Mouse (Mus musculus) lung, embryonic 16.5 days (tissue): ENCODE results near the gene Rcc1l. TPM values are rescaled to one million over a fixed set of nuclear protein-coding genes. Genes with fewer than 3 reads are reported as not detected.

ENCODE experiments used
- ATAC-seq: fragments of 200-750 bp; cut with Nextera tagmentation; 2 replicates; pipeline ENCODE4 v1.8.0; 2017; ENCODE audit warnings: low read depth, mild to moderate bottlenecking, moderate library complexity
- H3K27ac ChIP-seq: fragments of 300-500 bp; sonication (generic); 2 replicates; pipeline ENCODE4 v1.5.1; 2014; ENCODE audit warnings: mild to moderate bottlenecking, control low read depth, low read length
- H3K27me3 ChIP-seq: fragments of 300-500 bp; sonication (generic); 2 replicates; pipeline ENCODE4 v1.6.1; 2014; ENCODE audit warnings: low read depth, low read length, mixed read lengths; ENCODE audit not compliant: control insufficient read depth, insufficient read depth
- H3K36me3 ChIP-seq: fragments of 300-500 bp; sonication (generic); 2 replicates; pipeline ENCODE4 v1.6.1; 2014; ENCODE audit warnings: low read length; ENCODE audit not compliant: control insufficient read depth, insufficient read depth
- H3K4me1 ChIP-seq: fragments of 300-500 bp; sonication (generic); replicated peaks from 2 replicates; pipeline ENCODE4 v1.6.1; 2014; ENCODE audit warnings: low read length, mixed read lengths; ENCODE audit not compliant: control insufficient read depth, insufficient read depth
- H3K4me2 ChIP-seq: fragments of 300-500 bp; sonication (generic); 2 replicates; pipeline ENCODE4 v1.6.1; 2014; ENCODE audit warnings: low read depth, low read length, control low read depth
- H3K4me3 ChIP-seq: fragments of 300-500 bp; sonication (generic); 2 replicates; pipeline ENCODE4 v1.5.1; 2014; ENCODE audit warnings: mild to moderate bottlenecking, low read length, control low read depth
- H3K9ac ChIP-seq: fragments of 300-500 bp; sonication (generic); 2 replicates; pipeline ENCODE4 v1.6.1; 2014; ENCODE audit warnings: low read length, control low read depth
- H3K9me3 ChIP-seq: fragments of 300-500 bp; sonication (generic); 2 replicates; pipeline ENCODE4 v1.6.1; 2016; ENCODE audit warnings: low read length; ENCODE audit not compliant: control insufficient read depth
- WGBS: fragments of 180-500 bp; shearing (Covaris S2); extraction: QIAGEN DNeasy Blood & Tissue Kit; methylation state at CpG from one replicate; pipeline ENCODE4 v1.1.7; 2014; 5-methylcytosine and 5-hydroxymethylcytosine counted together
- polyA plus RNA-seq: library from polyadenylated mRNA; unstranded; fragments of >200 nt; fragmentation: Nextera tagmentation; extraction: Ambion mirVana; gene quantifications from 2 replicates; pipeline ENCODE4 v1.2.1, GENCODE M21; 2015

Rcc1l gene
- polyA plus RNA-seq, 1 experiment from 2014 or later = 22.5 TPM

GRCm38 (mm10) chr5:134098341-134098902 lies 78.2 kb downstream of the Rcc1l start:
- Histone ChIP-seq H3K4me1 (peaks cover 17% of the 10 kb centered on the region), H3K4me3 (peak overlapping the region; percentile 81), H3K36me3 (no peaks in the 10 kb centered on the region), H3K27me3 (no peaks in the 10 kb centered on the region), H3K9ac (peak overlapping the region; percentile 85), H3K4me2 (peak overlapping the region; percentile 99), H3K9me3 (no peaks in the 10 kb centered on the region), H3K27ac (no peak overlapping the region)
- WGBS = 45% methylated on average over 13 of the region's 13 CpGs
- no peak for ATAC-seq

Other genes starting within 250 kb of the Rcc1l start
- 3.6 and 4.3 TPM in 2 replicates for gene Castor2, start 77.1 kb downstream of the Rcc1l start, polyA plus RNA-seq
- 8.6 and 9.1 TPM in 2 replicates for gene Gtf2ird2, start 7.2 kb upstream of the Rcc1l start, polyA plus RNA-seq
- 9.0 and 10.4 TPM in 2 replicates for gene Ncf1, start 52.9 kb upstream of the Rcc1l start, polyA plus RNA-seq
- 165 and 170 TPM in 2 replicates for gene Gtf2i, start 138.0 kb upstream of the Rcc1l start, polyA plus RNA-seq